Mouse (Mus musculus) kidney, postnatal 0 days (tissue): ENCODE results near the gene Spty2d1. TPM values are rescaled to one million over a fixed set of nuclear protein-coding genes. Genes with fewer than 3 reads are reported as not detected.
A peak's percentile ranks its signal among the peaks of the same experiment; 100 is the strongest.

Source experiments
- ATAC-seq: fragments of 200-750 bp; cut with Nextera tagmentation; replicated peaks from 2 replicates; pipeline ENCODE4 v1.8.0; 2017; ENCODE audit warnings: low read depth, moderate number of reproducible peaks, moderate TSS enrichment, moderate library complexity; ENCODE audit not compliant: low FRiP score
- DNase-seq: peaks from one replicate; pipeline ENCODE4 v3.0.0-alpha.2; 2016; ENCODE audit warnings: low spot score
- H3K27ac ChIP-seq: fragments of 300-500 bp; sonication (generic); 2 replicates; pipeline ENCODE4 v1.5.1; 2014; ENCODE audit warnings: mild to moderate bottlenecking
- H3K27me3 ChIP-seq: fragments of 300-500 bp; sonication (generic); 2 replicates; pipeline ENCODE4 v1.6.1; 2014; ENCODE audit warnings: low read length, mixed read lengths; ENCODE audit not compliant: insufficient read depth
- H3K36me3 ChIP-seq: fragments of 300-500 bp; sonication (generic); 2 replicates; pipeline ENCODE4 v1.6.1; 2014; ENCODE audit warnings: low read length, mixed read lengths; ENCODE audit not compliant: insufficient read depth
- H3K4me1 ChIP-seq: fragments of 300-500 bp; sonication (generic); replicated peaks from 2 replicates; pipeline ENCODE4 v1.6.1; 2014; ENCODE audit warnings: antibody characterized with exemption, low read length, mixed read lengths; ENCODE audit not compliant: insufficient read depth
- H3K4me2 ChIP-seq: fragments of 300-500 bp; sonication (generic); 2 replicates; pipeline ENCODE4 v1.6.1; 2014; ENCODE audit warnings: mild to moderate bottlenecking, low read length, moderate library complexity, mixed read lengths
- H3K4me3 ChIP-seq: fragments of 300-500 bp; sonication (generic); replicated peaks from 2 replicates; pipeline ENCODE4 v1.5.1; 2014; ENCODE audit warnings: low read depth, low read length
- H3K9ac ChIP-seq: fragments of 300-500 bp; sonication (generic); 2 replicates; pipeline ENCODE4 v1.6.1; 2014; ENCODE audit warnings: low read depth, low read length
- H3K9me3 ChIP-seq: fragments of 300-500 bp; sonication (generic); replicated peaks from 2 replicates; pipeline ENCODE4 v1.6.1; 2016; ENCODE audit warnings: low read length, inconsistent platforms, mixed read lengths
- CTCF ChIP-seq: IDR thresholded peaks from 2 replicates; pipeline ENCODE4 v1.5.1; 2016; ENCODE audit warnings: antibody characterized with exemption, low read depth, mild to moderate bottlenecking, moderate library complexity
- WGBS: fragments of 180-500 bp; shearing (Covaris S2); extraction: QIAGEN DNeasy Blood & Tissue Kit; methylation state at CpG from one replicate; pipeline ENCODE4 v1.1.7; 2014; 5-methylcytosine and 5-hydroxymethylcytosine counted together
- polyA plus RNA-seq: library from polyadenylated mRNA; unstranded; fragments of >200 nt; fragmentation: Nextera tagmentation; extraction: Ambion mirVana; gene quantifications from 2 replicates; pipeline ENCODE4 v1.2.1, GENCODE M21; 2015

Spty2d1 gene
- polyA plus RNA-seq, 1 experiment from 2014 or later = 13.7 TPM

GRCm38 (mm10) chr7:46964070-46964469, 44.1 kb downstream of the Spty2d1 start:
- Histone ChIP-seq H3K27me3 (no peaks in the 10 kb centered on the region), H3K9me3 (no peaks in the 10 kb centered on the region), H3K27ac (no peak overlapping the region), H3K4me2 (no peak overlapping the region), H3K36me3 (no peaks in the 10 kb centered on the region), H3K4me3 (no peak overlapping the region), H3K9ac (no peak overlapping the region), H3K4me1 (no peaks in the 10 kb centered on the region)
- WGBS = 86% methylated on average over 7 of the region's 7 CpGs
- TF ChIP-seq CTCF = no peak
- ATAC-seq (no peak), DNase-seq (no peak)

- peak; percentile 96 for DNase-seq
- no peak overlapping the region for H3K4me2 ChIP-seq
- peak; percentile 48 for ATAC-seq
- no peak overlapping the region for H3K9ac ChIP-seq
- H3K36me3 ChIP-seq = no peaks in the 10 kb centered on the region
- no peaks in the 10 kb centered on the region for H3K27me3 ChIP-seq
- H3K27ac ChIP-seq = no peak overlapping the region
- H3K9me3 ChIP-seq = no peaks in the 10 kb centered on the region
- no peak overlapping the region for H3K4me3 ChIP-seq
- peak; percentile 92 for TF ChIP-seq CTCF
- WGBS = 0% methylated on average over 9 of the region's 9 CpGs
- H3K4me1 ChIP-seq = no peaks in the 10 kb centered on the region
Measured at GRCm38 (mm10) chr7:46962806-46963618, 45.2 kb downstream of the Spty2d1 start.

- H3K36me3 ChIP-seq = no peaks in the 10 kb centered on the region
- H3K9ac ChIP-seq = no peak overlapping the region
- H3K27ac ChIP-seq = no peak overlapping the region
- no peak overlapping the region for H3K4me3 ChIP-seq
- ATAC-seq (no peak), DNase-seq (no peak)
- no peak for TF ChIP-seq CTCF
- H3K4me2 ChIP-seq = no peak overlapping the region
- H3K27me3 ChIP-seq = no peaks in the 10 kb centered on the region
- H3K9me3 ChIP-seq = no peaks in the 10 kb centered on the region
- no peaks in the 10 kb centered on the region for H3K4me1 ChIP-seq
Measured at GRCm38 (mm10) chr7:46962132-46962531, 46.1 kb downstream of the Spty2d1 start.

GRCm38 (mm10) chr7:46960991-46961390, 47.2 kb downstream of the Spty2d1 start:
- no peak for DNase-seq
- no peaks in the 10 kb centered on the region for H3K4me1 ChIP-seq
- H3K4me2 ChIP-seq = no peak overlapping the region
- 57% methylated on average over 3 of the region's 3 CpGs for WGBS
- no peaks in the 10 kb centered on the region for H3K9me3 ChIP-seq
- no peaks in the 10 kb centered on the region for H3K36me3 ChIP-seq
- no peak overlapping the region for H3K4me3 ChIP-seq
- no peak for TF ChIP-seq CTCF
- no peaks in the 10 kb centered on the region for H3K27me3 ChIP-seq
- no peak overlapping the region for H3K9ac ChIP-seq
- ATAC-seq = no peak
- no peak overlapping the region for H3K27ac ChIP-seq

DNA sequence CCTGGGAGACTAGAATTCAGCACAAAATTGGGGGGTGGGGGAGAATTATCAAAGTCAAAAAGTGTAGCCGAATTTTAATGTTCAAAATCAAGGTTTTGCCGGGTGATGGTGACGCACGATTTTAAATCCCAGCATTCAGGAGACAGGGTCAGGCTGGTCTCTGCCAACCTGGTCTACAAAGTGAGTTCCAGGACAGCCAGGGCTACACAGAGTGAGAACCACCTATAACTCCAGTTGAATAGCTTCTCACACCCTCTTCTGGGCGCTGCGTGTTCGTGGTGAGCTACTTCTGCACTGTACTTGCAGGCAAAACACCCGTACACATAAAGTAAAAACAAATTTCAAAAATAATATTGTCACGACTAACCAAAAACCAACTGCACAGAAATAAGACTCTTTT, 49.4 kb downstream of the Spty2d1 start:
- H3K27me3 ChIP-seq = no peaks in the 10 kb centered on the region
- H3K4me3 ChIP-seq = peak overlapping the region; percentile 83
- H3K4me2 ChIP-seq = peak overlapping the region; percentile 88
- ATAC-seq (no peak), DNase-seq (no peak)
- peaks cover 2% of the 10 kb centered on the region; the same call in 1 of the 2 replicates for H3K36me3 ChIP-seq
- H3K27ac ChIP-seq = no peak overlapping the region
- H3K4me1 ChIP-seq = no peaks in the 10 kb centered on the region
- H3K9ac ChIP-seq = peak overlapping the region; percentile 51; the same call in 1 of the 2 replicates
- TF ChIP-seq CTCF = no peak
- no peaks in the 10 kb centered on the region for H3K9me3 ChIP-seq
- 15% methylated on average over 9 of the region's 9 CpGs for WGBS

- H3K27me3 ChIP-seq = no peaks in the 10 kb centered on the region
- TF ChIP-seq CTCF = peak; percentile 48
- peak; percentile 92 for ATAC-seq
- under 1% methylated on average over 51 of the region's 51 CpGs for WGBS
- H3K9me3 ChIP-seq = no peaks in the 10 kb centered on the region
- peak within 1 kb of the TSS; percentile 83 for H3K4me3 ChIP-seq
- H3K4me2 ChIP-seq = peak within 1 kb of the TSS; percentile 88
- H3K4me1 ChIP-seq = no peaks in the 10 kb centered on the region
- H3K36me3 ChIP-seq = peaks cover 8% of the 10 kb centered on the region; the same call in 1 of the 2 replicates
- H3K9ac ChIP-seq = peak within 1 kb of the TSS; percentile 78
- DNase-seq = peak; percentile 94
- H3K27ac ChIP-seq = peak within 1 kb of the TSS; percentile 50; the same call in 1 of the 2 replicates
Measured at GRCm38 (mm10) chr7:46957831-46958691, 50.1 kb downstream of the Spty2d1 start, which contains the start of gene Uevld. Gene Uevld (minus strand): TSS chr7:46958527.

Other genes with a start within 250 kb of the Spty2d1 start
- 18.0 and 19.0 TPM in 2 replicates for gene Hps5, start 212.3 kb downstream of the Spty2d1 start, polyA plus RNA-seq
- 39.1 and 43.6 TPM in 2 replicates for gene Gtf2h1, start 212.3 kb downstream of the Spty2d1 start, polyA plus RNA-seq
- gene Ldha, start 166.9 kb downstream of the Spty2d1 start, polyA plus RNA-seq = 890 and 943 TPM in 2 replicates
- not detected in 2 replicates for gene Ldhc, start 147.2 kb downstream of the Spty2d1 start, polyA plus RNA-seq
- gene Tsg101, start 88.4 kb downstream of the Spty2d1 start, polyA plus RNA-seq = 169 and 171 TPM in 2 replicates
- 7.2 and 8.0 TPM in 2 replicates for gene Uevld, start 49.9 kb downstream of the Spty2d1 start, polyA plus RNA-seq
- not detected in 2 replicates for gene Gm9999, start 24.8 kb downstream of the Spty2d1 start, polyA plus RNA-seq
- gene Tmem86a, start 42.2 kb upstream of the Spty2d1 start, polyA plus RNA-seq = 42.1 and 43.6 TPM in 2 replicates
- gene Ptpn5, start 125.3 kb upstream of the Spty2d1 start, polyA plus RNA-seq = 0.51 and 0.62 TPM in 2 replicates
- gene Mrgpra6, start 196.5 kb upstream of the Spty2d1 start, polyA plus RNA-seq = not detected in 2 replicates
- not detected in 2 replicates for gene Mrgpra9, start 244.4 kb upstream of the Spty2d1 start, polyA plus RNA-seq